Mouse (Mus musculus): Measurements from ENCODE around the gene Ccl26.

The Ccl26 gene

DNA sequence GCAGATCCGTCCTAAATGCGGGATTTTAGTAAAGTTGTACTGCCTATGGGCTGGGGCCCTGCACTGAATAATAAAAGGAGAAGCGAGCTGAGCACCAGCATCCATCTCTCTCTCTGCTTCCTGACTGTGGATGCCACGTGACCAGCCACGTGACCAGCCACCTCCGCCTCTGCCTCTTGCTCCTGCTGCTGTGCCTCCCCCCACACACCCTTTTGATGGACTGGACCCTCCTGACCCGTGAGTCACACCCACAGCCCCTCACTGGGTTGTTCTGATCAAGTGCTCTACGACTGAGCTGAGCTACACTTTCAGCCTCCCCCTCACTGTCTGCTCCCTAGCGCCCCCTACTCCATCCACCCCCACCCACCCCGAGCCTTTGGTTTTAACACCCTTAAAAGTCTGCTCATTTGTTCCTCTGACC lies 25.6 kb downstream of the Ccl26 start:
- DNase-seq (ENCODE audit: low spot score), result no peak

DNA sequence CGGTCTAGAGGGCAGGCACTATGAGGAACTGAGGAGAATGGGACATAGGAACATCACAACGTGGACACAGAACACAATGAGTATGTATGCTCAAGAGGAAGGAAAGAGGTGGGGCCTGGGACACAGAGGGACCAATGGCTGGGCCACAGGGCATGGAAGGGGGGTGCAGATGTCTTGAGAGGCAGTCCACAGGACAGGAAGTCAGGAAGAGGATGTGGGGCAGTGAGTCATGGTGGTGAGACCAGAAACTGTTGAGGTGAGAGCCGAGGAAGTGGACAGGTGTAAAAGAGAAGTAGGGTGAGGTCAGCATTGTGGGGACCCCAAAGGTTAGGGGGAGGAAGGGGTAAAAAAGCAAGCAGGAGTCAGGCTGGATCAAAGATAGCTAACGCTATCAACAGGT lies 26.0 kb downstream of the Ccl26 start:
- DNase-seq (ENCODE audit: low spot score), result no peak

DNA sequence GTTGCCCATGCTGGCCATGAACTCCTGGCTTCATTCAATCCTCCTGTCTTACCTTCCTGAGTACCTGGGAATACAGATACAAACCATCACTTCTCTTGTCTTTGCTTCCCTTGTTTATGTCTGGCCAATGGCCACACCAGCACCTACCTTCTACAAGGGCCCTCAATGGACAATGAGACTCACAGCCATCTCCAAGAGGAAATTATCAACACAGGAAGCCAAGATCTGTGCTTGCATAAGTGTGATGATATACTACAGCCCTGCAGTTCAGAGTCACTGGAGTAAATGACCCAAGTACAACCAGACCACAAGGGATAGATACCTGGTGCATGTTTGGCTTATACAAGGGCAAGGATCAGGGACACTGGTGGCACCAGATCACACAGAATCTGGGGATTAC lies 27.5 kb downstream of the Ccl26 start:
- no peak for DNase-seq (ENCODE audit: low spot score)

DNA sequence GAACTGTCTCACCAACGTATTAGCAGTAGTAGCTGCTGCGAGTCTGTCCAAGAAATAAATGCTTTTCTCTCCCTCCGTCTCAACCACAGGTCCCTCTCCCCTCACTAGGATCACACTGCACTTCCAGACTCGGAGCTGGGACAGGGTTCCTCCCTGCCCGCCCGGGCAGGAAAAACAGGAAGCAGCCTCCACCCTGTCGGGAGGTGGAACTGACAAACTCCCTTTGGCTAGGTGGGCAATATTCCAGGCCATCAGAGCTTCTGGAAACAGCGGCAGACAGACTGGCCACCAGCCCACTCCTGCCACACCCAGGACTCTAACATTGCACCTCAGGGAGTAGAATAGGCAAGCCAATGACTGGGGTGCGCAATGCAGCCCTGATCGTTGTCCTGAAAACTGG lies 29.9 kb downstream of the Ccl26 start:
- DNase-seq (ENCODE audit: low spot score), result peak; percentile 66

DNA sequence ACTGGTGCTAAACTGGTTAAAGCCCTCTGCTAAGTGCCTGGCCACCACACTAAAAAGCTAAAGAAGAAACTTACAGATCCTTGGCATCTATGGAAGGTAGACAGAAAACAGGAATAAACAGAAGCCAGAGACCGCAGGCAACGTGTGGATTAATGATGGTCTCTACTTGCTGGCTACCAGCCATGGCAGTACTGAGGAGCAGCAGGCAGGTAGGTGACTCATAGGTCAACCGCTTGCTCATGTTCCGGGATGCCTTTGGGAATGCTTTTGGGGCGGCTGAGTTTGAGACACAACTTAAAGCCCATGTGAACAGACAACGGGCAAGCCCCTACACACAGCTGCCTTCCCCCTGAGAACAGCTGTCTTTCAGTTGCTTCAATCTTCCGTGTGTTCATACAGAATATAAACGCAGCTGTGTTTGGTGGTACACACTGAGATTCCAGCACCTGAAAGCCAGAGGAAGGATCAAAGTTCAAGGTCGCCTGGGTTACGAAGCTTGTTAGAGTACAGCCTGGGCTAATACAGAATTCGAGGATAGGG lies 32.0 kb downstream of the Ccl26 start:
- DNase-seq (ENCODE audit: low spot score), result no peak

DNA sequence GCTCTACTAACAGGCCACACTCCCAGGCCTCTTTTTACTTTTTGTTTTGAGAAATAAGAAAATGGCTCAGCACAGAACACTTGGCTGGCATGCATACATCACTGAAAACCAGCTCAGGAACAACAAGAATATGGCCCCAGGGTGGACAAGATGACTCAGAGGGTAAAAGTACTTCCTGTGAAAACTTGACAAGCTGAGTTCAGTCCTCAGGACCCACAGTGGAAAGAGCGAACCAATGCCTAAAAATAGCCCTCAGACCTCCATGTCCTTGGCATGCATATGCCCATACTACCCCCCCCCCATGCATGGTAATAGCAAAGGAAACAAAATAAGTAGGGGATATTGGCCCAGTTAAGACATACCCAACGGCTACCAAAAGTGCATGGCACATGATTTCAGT lies 33.4 kb downstream of the Ccl26 start:
- DNase-seq (ENCODE audit: low spot score), result no peak

DNA sequence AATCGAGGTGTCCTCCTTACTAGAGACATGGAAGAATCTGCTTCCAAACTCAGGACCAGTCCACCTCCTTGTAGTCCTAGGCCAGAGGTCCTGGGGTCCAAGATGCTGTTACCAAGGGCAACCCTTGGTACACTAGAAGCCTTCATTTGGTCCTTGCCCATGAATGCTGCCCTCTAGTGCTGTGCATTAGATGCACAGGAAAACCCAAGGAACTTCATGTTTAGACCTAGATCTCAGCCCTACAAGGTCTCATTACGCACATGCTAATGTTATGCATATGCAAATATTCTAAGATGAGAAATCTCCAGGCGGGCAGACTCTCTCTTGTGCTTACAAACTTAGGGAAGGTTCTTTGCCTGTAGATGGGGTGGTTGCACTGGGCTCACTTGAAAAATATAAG lies 34.1 kb downstream of the Ccl26 start:
- no peak for DNase-seq (ENCODE audit: low spot score)

DNA sequence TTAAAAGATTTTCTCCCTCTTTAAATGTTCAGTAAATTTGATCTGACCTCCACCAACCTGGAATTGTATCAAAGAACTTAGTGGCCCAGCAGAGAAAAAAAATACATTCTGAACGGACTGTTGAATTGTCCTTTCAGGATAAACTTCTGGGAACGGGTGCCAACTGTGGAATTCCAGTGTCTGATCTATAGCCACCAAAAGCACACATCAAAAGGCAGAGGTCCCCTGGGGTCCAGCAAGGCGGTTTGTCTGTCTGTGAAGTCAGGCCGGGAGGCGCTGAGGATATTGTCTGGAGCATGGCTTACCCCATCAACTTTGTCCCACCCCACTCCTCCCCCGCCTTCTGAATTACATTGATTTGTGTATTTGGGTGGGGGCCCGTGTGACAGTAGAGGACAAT lies 35.4 kb downstream of the Ccl26 start:
- no peak for DNase-seq (ENCODE audit: low spot score)

DNA sequence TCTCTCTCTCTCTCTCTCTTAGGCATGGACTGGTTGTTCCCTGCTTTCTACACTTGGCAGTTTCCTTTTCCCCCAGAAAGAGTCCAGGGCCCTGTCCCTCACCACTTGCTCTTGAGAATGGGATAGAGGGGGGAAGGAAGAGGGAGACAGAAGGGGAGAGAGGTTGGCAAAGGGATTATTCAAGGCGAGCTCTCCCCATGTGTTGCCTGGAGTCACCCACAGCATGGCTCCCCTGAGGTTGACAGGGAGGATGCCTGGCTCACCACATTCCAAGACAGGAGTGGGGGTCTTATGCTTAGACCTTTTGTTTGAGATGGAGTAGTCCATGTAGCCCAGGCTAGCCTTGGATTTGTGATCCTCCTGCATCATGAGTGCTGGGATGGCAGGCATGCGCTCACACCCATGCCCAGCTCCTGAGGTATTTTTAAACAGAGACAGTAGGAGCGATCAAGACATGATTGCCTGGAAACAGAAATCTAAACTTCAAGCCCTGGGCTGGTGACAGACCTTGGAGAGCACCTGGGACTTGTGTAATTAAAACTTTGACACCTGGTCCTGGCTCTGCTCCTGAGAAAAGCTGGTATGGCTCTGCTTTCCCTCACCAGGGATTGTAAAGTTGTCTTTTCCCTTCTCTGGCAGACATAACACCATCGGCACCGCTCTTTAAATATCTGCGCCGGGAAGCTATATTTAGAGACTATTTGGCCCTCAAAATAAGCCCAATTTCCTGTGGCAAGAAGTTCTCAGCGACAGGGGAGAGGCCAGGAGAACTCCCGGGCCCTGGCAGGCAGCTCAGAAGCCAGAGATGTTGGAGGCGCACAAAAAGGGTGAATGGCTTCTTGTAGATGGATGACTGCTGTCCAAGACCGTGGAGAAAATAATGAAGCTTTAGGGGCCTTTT lies 38.5 kb downstream of the Ccl26 start:
- no peak for DNase-seq (ENCODE audit: low spot score)

DNA sequence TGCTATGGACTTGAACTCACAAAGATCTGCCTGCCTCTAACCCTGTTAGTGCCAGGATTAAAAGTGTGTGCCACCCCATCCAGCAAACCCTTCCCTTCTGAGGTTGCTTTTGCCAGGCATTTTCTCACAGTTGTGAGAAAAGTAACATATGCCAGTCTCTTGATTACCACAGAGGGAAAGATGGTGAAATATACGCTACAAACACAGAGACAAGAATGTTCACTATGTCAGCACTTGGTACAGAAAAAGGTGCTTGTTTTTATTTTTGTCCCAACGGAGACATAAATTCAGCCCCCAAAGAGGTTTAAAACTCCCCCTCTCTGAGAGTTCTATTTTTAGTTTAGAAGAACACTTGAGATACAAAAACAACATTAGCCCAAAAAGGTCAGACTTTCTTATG lies 39.3 kb downstream of the Ccl26 start:
- no peak for DNase-seq (ENCODE audit: low spot score)

DNA sequence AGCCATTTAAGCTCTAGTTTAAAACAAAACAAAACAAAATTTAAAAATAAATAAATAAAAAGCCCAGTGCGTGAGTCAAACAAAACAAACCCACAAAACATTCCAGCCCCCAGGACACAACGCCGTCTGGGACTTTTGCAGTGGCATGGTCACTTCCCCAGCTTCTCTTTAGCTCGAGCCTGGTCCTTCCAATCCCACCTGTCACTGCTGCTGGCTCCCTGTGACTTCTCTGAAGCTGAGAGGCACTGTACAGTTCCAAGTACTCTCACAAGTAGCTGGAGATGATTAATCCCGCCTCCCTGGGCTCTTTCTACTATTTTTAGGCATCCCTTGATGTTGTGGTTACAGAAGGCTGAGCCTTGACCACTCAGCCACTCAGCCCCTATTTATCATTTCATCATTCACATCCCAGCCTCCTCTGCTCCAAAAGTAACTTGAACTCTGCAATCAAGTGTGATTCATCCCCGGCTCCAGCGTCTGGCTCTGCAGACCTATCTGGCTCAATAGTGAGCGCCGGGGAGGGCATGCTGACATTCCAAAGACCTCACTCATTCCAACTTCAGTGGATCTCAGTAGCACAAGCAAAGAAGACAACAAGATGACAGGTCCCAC lies 41.2 kb downstream of the Ccl26 start:
- DNase-seq (ENCODE audit: low spot score), result peak; percentile 57

DNA sequence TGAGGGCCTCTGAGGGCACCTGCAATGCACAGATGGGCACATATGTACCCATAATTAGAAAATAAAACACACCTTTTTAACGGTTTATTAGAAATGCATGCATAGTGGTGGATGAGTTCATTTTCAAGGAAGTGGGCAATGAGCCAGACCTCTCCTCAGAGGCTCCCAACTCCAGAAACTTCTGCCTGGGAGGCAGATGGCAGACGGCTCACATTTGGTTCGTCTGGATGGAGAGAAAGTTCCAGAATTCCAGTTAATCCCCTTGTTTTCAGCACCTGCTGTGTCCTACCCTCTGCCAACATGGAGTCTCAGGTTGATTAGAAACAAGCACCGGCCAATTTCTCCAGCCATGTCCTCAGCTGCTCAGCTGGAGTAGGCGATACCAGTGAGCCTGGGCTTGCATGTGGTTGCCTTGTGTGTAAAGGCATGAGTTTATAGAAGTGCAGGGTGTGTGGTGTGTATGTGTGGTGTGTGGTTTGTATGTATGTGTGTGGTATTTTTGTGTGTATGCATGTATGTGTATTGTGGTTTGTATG lies 46.0 kb downstream of the Ccl26 start:
- no peak for DNase-seq (ENCODE audit: low spot score)

DNA sequence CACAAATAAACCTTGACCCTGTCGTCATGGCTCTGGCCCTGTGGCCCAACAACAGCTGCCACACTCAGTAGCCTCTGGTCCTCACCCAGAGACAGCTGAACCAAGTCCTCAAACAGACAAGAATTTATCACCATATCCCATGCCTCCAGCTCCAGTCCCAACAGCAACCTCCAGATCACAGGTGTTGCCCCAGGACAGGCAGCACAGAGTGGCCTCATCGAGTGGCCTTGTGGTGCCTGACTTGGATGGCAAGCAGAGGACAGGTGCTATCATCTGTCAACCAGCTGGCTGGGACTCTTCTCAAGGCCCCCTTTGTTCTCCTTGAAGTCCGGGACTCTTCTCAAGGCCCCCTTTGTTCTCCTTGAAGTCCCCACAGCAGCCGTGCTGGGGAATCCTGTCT lies 50.2 kb downstream of the Ccl26 start:
- no peak for DNase-seq (ENCODE audit: low spot score)

DNA sequence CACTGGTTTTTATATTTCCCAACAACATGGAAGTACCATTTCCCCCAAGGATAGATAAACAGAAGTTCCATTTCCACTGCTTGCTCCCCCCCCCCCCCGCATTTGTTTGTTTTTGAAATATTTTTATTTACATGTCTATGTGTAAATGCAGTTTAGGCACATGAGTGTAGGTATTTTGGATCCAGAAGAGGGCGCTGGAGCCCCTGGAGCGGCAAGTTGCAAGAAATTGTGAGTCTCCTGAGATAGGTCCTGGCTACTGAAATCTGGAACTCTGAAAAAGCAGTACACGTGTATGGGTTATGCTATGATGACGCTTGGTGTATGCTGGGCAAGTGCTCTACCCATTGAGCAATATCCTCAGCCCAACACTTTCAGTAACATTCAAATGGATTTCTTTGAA lies 52.3 kb downstream of the Ccl26 start:
- DNase-seq (ENCODE audit: low spot score), result no peak

All from urinary bladder, postnatal 14 days (tissue).